Mouse (Mus musculus): Measurements from ENCODE around the gene Gfpt1.
"Not testable (repeated sequence)": the region's sequence is repeated elsewhere in the genome, so short reads cannot be mapped to it uniquely, and the experiment has no call there.

DNA sequence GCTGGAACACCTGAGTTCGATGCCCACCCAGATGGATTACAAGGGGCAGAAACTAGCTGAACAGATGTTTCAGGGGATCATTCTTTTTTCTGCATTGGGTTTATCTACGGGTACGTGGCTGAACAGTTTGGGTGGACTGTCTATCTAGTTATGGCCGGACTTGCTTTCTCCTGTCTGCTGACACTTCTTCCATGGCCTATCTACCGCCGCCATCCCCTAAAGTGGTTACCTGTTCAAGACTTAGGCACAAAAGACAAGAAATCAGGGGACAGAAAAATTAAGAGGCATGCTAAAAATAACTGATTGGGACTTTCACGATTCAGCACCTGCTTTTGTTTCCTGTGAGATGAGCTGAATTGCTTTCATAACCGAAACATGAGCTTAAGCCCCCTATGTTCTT lies 51.0 kb downstream of the Gfpt1 start:
- TF ChIP-seq CTCF (IDR thresholded peaks at IDR 0.05; ENCODE audit: control insufficient read depth, insufficient read depth, low read length); POLR2A (IDR thresholded peaks at IDR 0.05; ENCODE audit: borderline replicate concordance, control insufficient read depth, low read depth, low read length): not testable (repeated sequence)

Data from bone marrow, adult 2 months (tissue).